Mouse (Mus musculus): ENCODE measurements at regions not wholly inside any gene's neighbourhood (a gene's known extent, or its start where the extent isn't known, plus 50 kb on each side); places are given as distances from the start of the nearest gene placed in this dataset.
"Not testable (repeated sequence)": the region's sequence is repeated elsewhere in the genome, so short reads cannot be mapped to it uniquely, and the experiment has no call there.

DNA sequence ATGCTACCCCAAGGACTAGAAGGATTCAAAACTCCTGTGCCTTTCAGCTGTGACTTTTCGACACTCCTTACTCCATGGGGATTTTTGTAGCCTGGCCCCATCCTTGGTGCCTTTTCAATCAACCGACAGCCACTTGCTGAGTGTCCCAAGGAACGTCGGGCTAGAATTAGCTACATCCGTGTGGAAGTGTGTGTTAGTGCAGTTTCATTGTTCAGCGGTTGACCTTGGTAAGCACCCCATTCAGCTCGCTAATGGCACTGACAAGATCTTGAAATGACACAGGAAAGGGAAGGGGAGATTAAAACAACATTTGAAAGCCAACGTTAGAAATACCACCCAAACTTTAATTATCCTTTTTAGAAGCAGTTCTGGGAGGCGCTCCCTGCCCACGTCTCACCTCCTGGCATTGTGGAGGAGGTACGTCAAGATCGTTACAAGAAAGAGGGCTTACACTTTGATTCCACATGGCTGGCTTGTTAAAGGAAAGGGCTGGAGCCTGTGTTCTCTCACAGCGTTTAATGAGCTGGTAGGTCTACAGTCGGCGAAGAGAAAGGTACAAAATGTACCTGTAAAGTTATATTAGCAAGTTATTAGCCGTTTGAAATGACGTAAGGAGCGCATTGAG lies 536.4 kb downstream of the Fam19a2 start:
- no peak for DNase-seq

GRCm38 (mm10) chr10:123800692-123801528 lies 537.1 kb downstream of the Fam19a2 start:
- no peak for DNase-seq

GRCm38 (mm10) chr10:123810882-123811281 lies 547.1 kb downstream of the Fam19a2 start:
- DNase-seq = no peak

- no peak for DNase-seq
Measured at GRCm38 (mm10) chr10:123813142-123813541, 549.3 kb downstream of the Fam19a2 start.

DNA sequence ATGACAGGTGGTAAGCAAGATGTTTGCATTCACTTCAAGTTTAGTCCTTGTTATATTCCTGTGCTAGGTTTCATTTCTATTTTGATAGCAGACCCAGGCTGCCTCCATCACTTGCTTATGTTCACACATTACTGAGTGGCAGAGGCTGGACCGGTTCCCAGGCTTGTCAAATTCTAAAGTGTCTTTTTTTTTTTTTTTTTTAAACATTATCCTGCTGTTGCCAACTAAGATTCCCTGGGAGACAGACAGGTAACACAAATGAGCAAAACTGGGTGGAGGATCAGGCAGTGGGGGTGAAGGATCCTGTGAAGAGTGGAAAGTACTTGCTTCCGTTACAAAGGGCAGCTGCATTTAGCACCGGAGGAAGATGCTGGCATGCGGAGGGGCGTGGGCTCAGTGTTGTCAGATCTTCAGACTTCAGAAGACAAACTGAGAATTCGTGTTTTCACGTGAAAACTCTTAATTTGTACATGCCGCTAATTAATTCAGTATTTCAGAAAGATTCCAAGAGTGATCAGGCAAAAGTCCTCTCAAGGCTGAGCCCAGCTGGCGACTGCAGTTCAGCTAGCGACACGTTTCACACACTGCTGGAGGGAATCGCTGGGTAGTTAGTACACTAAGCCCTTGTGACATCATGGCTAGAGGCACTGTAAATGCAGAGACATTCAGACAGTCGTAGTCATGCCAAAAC lies 576.4 kb downstream of the Fam19a2 start:
- DNase-seq = no peak

DNA sequence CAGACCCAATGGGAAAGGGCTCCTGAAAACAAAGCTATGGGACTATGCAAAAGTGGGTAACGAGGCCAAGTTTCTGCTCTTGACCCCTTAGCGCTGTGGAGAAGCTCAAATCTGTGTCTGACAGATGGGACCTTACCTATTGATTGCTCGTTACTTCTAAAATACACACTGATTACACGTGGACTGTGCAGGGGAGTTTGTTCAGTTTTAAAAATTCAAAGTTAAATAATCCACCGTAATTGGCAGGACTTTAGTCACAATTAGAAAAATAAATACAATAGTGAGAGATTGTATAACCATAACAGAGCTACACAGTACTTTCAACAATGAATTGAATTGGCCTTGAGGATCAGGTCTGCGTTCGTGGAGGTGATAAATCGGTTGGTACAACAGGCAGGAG lies 578.3 kb downstream of the Fam19a2 start:
- DNase-seq = no peak

DNA sequence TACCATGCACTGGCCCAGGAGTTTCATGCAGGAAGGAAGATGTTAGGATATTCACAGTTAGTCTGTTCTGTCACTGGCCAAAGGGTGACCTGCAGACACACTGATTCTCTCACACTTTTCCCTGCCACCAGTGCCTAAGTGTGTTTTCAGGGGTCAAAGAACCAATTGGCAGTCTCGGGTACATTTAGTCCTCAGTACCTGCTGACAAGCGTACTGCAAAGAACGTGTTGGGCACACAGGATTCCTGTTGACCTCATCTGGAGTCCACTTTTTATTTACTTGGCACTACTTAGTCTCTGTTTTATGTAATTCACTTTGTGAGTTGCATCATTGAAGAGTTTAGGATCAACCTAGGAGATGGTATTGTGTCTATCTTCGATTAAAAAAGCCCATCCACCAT lies 579.8 kb downstream of the Fam19a2 start:
- DNase-seq = no peak

DNA sequence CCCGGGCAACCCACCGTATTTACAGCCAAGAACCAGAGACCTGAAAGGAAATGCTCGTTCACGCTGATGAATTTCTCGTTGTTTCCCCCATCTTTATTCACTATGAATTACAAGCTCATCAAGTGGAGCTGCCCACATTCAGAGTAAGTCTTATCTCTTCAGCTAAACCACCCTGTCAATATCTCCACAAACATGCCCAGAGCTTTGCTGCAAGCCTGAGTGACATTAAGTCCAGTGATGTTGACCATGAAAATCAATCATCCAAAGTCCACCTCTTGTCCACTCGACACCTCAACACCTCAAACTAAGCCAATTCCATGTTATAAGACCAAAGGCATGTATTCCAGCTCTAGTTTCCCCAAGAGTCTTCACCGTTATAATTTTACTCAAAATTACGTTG lies 582.8 kb downstream of the Fam19a2 start:
- DNase-seq = no peak

DNA sequence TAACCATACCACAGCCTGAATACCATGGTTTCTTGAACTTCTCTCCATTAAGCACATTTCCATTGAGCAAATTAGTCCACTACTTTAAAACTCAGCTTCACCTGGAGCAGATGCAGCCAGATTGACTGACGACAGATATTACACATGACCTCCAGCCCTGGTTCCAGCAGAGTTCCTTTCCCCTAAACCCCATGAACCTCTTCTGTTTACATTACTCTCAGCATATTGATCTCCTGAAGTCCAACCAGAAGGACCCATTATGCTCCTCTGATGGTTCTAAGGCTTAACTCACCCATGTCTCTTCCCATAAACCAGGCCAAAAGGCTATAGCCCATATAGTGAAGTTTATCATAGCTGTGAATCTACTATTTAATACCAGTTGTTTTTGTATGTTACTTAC lies 584.8 kb downstream of the Fam19a2 start:
- DNase-seq = no peak

DNA sequence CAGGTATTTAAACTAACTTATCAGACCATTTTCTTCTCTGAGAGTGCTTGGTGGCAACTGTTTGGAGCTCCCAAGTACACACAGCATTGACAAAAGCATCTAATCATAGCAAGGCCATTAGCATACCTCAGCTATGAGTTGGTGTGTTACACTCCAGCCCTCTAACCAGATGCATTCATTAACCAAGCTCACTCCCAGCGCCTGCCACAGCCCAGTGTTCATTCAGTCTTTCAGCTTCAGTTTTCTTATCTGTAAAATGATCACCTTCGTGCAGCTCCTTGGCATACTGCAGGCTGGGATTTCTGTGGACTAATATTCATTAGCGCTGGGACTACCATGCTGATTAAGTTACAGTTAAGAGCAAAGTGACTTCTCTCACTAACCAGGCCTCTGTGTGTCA lies 611.7 kb downstream of the Fam19a2 start:
- DNase-seq = peak; percentile 3 to 4

- no peak for DNase-seq
Measured at GRCm38 (mm10) chr10:123875882-123876281, 612.1 kb downstream of the Fam19a2 start.

DNA sequence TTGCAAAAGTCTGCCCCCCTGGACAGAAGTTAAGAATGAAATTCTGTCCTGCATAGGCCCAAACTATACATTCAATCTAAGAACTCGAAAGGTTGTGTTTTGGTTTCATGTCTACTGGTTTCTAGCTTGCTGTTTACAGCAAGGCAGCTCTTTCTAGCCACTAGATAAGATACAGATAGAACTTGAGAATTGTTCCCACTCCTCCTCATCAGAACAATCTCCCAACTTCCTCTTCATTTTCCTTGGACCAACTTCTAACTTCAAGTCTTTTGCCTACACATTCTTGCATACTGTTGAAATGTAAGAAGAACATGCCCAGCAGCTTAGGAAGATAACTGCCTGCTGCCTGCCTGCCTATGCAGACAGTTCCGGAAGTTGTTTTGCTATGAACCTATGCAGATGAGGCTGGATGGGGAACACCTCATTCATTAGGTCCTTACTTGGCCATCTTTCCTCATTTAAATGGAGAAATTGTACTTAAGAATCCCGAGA lies 624.9 kb downstream of the Fam19a2 start:
- no peak for DNase-seq

DNA sequence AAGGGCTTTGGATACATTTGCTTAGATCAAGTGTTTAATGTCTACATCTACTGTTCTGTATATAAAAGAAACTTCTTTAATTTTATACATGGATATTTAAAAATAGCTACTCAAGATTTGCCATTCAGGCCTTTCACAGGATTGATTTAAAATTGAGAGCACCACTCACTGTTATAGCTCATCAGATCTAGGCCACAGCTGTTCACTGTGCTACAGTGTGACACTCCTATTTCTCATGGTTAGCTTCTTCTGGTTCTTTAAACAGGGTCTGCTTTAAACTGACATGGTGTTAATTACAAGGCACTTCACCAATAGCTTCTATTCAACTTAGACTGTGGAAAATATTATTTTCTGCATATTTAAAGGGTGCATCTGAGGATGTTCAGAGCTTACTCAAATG lies 655.3 kb downstream of the Fam19a2 start:
- no peak for DNase-seq

GRCm38 (mm10) chr10:123929955-123930354 lies 666.2 kb downstream of the Fam19a2 start:
- DNase-seq = no peak

DNA sequence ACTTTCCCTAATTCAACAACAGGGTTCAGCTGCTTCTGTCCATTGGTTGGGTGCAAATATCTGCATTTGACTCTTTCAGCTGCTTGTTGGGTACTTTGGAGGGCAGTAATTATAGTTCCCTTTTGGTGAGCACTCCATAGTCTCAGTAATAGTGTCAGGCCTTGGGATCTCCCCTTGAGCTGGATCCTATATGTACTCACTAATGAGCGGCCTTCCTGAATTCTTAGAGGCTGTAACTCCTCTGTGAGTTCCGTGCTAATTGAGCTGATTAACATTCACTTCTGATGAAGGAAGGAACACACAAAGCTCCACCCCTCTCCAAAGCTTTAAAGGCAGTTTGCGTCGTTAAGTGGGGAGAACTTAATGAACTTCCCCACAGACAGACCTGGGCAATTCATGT lies 674.9 kb downstream of the Fam19a2 start:
- DNase-seq = not testable (repeated sequence)

Measured in kidney, postnatal 36 days (tissue).